Mouse (Mus musculus): ENCODE measurements at regions not wholly inside any gene's neighbourhood (a gene's known extent, or its start where the extent isn't known, plus 50 kb on each side); places are given as distances from the start of the nearest gene placed in this dataset.

- TF ChIP-seq CTCF (IDR thresholded peaks at IDR 0.05; ENCODE audit: borderline replicate concordance, extremely low read depth, insufficient read depth, insufficient read length) (no peak), POLR2A (IDR thresholded peaks at IDR 0.05; ENCODE audit: borderline replicate concordance, extremely low read depth, insufficient read depth, insufficient read length, poor library complexity, severe bottlenecking) (no peak)
- DNase-seq (ENCODE audit: low read depth): no peak
These were observed 58.7 kb downstream of the Ccdc185 start for GRCm38 (mm10) chr1:182690323-182690722.

- peak; percentile 42 for DNase-seq (ENCODE audit: low read depth)
- TF ChIP-seq CTCF (IDR thresholded peaks at IDR 0.05; ENCODE audit: borderline replicate concordance, extremely low read depth, insufficient read depth, insufficient read length): no peak
- TF ChIP-seq POLR2A (IDR thresholded peaks at IDR 0.05; ENCODE audit: borderline replicate concordance, extremely low read depth, insufficient read depth, insufficient read length, poor library complexity, severe bottlenecking): no peak
These were observed 59.2 kb downstream of the Ccdc185 start for GRCm38 (mm10) chr1:182689741-182690140.

GRCm38 (mm10) chr1:182687146-182687545 is 61.8 kb downstream of the Ccdc185 start:
- DNase-seq (ENCODE audit: low read depth): no peak
- no peak for TF ChIP-seq CTCF (IDR thresholded peaks at IDR 0.05; ENCODE audit: borderline replicate concordance, extremely low read depth, insufficient read depth, insufficient read length)
- TF ChIP-seq POLR2A (IDR thresholded peaks at IDR 0.05; ENCODE audit: borderline replicate concordance, extremely low read depth, insufficient read depth, insufficient read length, poor library complexity, severe bottlenecking): no peak

GRCm38 (mm10) chr1:182686231-182686630 is 62.7 kb downstream of the Ccdc185 start:
- no peak for DNase-seq (ENCODE audit: low read depth)
- TF ChIP-seq CTCF (IDR thresholded peaks at IDR 0.05; ENCODE audit: borderline replicate concordance, extremely low read depth, insufficient read depth, insufficient read length) (no peak), POLR2A (IDR thresholded peaks at IDR 0.05; ENCODE audit: borderline replicate concordance, extremely low read depth, insufficient read depth, insufficient read length, poor library complexity, severe bottlenecking) (no peak)

GRCm38 (mm10) chr1:182682591-182683252 is 66.3 kb downstream of the Ccdc185 start:
- DNase-seq (ENCODE audit: low read depth): peak; percentile 72
- TF ChIP-seq CTCF (IDR thresholded peaks at IDR 0.05; ENCODE audit: borderline replicate concordance, extremely low read depth, insufficient read depth, insufficient read length): no peak
